Mouse (Mus musculus) forebrain, embryonic 16.5 days (tissue): ENCODE results near the gene Chst4. TPM values are rescaled to one million over a fixed set of nuclear protein-coding genes. Genes with fewer than 3 reads are reported as not detected.

Experiments used
- ATAC-seq: fragments of 200-750 bp; cut with Nextera tagmentation; 2 replicates; pipeline ENCODE4 v1.8.0; 2017; ENCODE audit warnings: mild to moderate bottlenecking, moderate library complexity
- H3K27ac ChIP-seq: fragments of 300-500 bp; sonication (generic); 2 replicates; pipeline ENCODE4 v1.5.1; 2014; ENCODE audit warnings: low read length, control low read depth
- H3K27me3 ChIP-seq: fragments of 300-500 bp; sonication (generic); replicated peaks from 2 replicates; pipeline ENCODE4 v1.6.1; 2014; ENCODE audit warnings: low read length; ENCODE audit not compliant: control insufficient read depth, insufficient read depth
- H3K36me3 ChIP-seq: fragments of 300-500 bp; sonication (generic); 2 replicates; pipeline ENCODE4 v1.6.1; 2014; ENCODE audit not compliant: control insufficient read depth, insufficient read depth
- H3K4me1 ChIP-seq: fragments of 300-500 bp; sonication (generic); replicated peaks from 2 replicates; pipeline ENCODE4 v1.6.1; 2014; ENCODE audit warnings: low read length; ENCODE audit not compliant: control insufficient read depth, insufficient read depth
- H3K4me2 ChIP-seq: fragments of 300-500 bp; sonication (generic); 2 replicates; pipeline ENCODE4 v1.6.1; 2014; ENCODE audit warnings: mild to moderate bottlenecking, low read length, control low read depth
- H3K4me3 ChIP-seq: fragments of 300-500 bp; sonication (generic); replicated peaks from 2 replicates; pipeline ENCODE4 v1.5.1; 2014; ENCODE audit warnings: mild to moderate bottlenecking, low read length, control low read depth
- H3K9ac ChIP-seq: fragments of 300-500 bp; sonication (generic); replicated peaks from 2 replicates; pipeline ENCODE4 v1.6.1; 2014; ENCODE audit warnings: low read depth, low read length, control low read depth
- H3K9me3 ChIP-seq: fragments of 300-500 bp; sonication (generic); 2 replicates; pipeline ENCODE4 v1.6.1; 2016; ENCODE audit warnings: low read length; ENCODE audit not compliant: control insufficient read depth
- WGBS: fragments of 180-500 bp; shearing (Covaris S2); extraction: QIAGEN DNeasy Blood & Tissue Kit; methylation state at CpG from one replicate; pipeline ENCODE4 v1.1.7; 2014; 5-methylcytosine and 5-hydroxymethylcytosine counted together
- polyA plus RNA-seq: library from polyadenylated mRNA; unstranded; fragments of >200 nt; fragmentation: Nextera tagmentation; extraction: Ambion mirVana; gene quantifications from 2 replicates; pipeline ENCODE4 v1.2.1, GENCODE M21; 2015

The Chst4 gene
- polyA plus RNA-seq, 1 experiment from 2014 or later: not detected

GRCm38 (mm10) chr8:110010868-110011267 is 28.7 kb downstream of the Chst4 start:
- no peak overlapping the region for H3K9ac ChIP-seq
- WGBS: 39% methylated on average over 5 of the region's 5 CpGs

GRCm38 (mm10) chr8:110008995-110009446 is 30.5 kb downstream of the Chst4 start:
- Histone ChIP-seq H3K4me1 (peaks cover 8% of the 10 kb centered on the region; the same call in 1 of the 2 replicates), H3K27ac (no peak overlapping the region), H3K27me3 (no peaks in the 10 kb centered on the region), H3K4me2 (no peak overlapping the region), H3K36me3 (no peaks in the 10 kb centered on the region), H3K9ac (no peak overlapping the region), H3K9me3 (no peaks in the 10 kb centered on the region), H3K4me3 (no peak overlapping the region)
- ATAC-seq: no peak
- 65% methylated on average over 8 of the region's 8 CpGs for WGBS

More at GRCm38 (mm10) chr8:110010868-110011267, 28.7 kb downstream of the Chst4 start:
- H3K4me2 ChIP-seq: no peak overlapping the region
- H3K4me3 ChIP-seq: no peak overlapping the region
- H3K36me3 ChIP-seq: no peaks in the 10 kb centered on the region
- no peak overlapping the region for H3K27ac ChIP-seq
- peaks cover 8% of the 10 kb centered on the region; the same call in 1 of the 2 replicates for H3K4me1 ChIP-seq
- no peaks in the 10 kb centered on the region for H3K27me3 ChIP-seq
- ATAC-seq: no peak
- H3K9me3 ChIP-seq: no peaks in the 10 kb centered on the region

- 85% methylated on average over 26 of the region's 26 CpGs for WGBS
These were observed 31.1 kb downstream of the Chst4 start for GRCm38 (mm10) chr8:110008228-110008994.

GRCm38 (mm10) chr8:110006312-110007023 is 33.1 kb downstream of the Chst4 start:
- peak overlapping the region; percentile 29; the same call in 1 of the 2 replicates for H3K27ac ChIP-seq
- no peaks in the 10 kb centered on the region for H3K27me3 ChIP-seq
- no peaks in the 10 kb centered on the region for H3K9me3 ChIP-seq
- ATAC-seq: peak; percentile 58
- H3K9ac ChIP-seq: no peak overlapping the region
- no peak overlapping the region for H3K4me2 ChIP-seq
- H3K36me3 ChIP-seq: no peaks in the 10 kb centered on the region
- H3K4me1 ChIP-seq: peaks cover 8% of the 10 kb centered on the region; the same call in 1 of the 2 replicates
- no peak overlapping the region for H3K4me3 ChIP-seq
- 57% methylated on average over 17 of the region's 17 CpGs for WGBS

More at GRCm38 (mm10) chr8:110008228-110008994, 31.1 kb downstream of the Chst4 start:
- H3K36me3 ChIP-seq: no peaks in the 10 kb centered on the region
- H3K27ac ChIP-seq: no peak overlapping the region
- no peaks in the 10 kb centered on the region for H3K9me3 ChIP-seq
- no peak overlapping the region for H3K9ac ChIP-seq
- no peak overlapping the region for H3K4me2 ChIP-seq
- H3K4me3 ChIP-seq: no peak overlapping the region
- H3K27me3 ChIP-seq: no peaks in the 10 kb centered on the region
- no peak for ATAC-seq
- H3K4me1 ChIP-seq: peaks cover 8% of the 10 kb centered on the region; the same call in 1 of the 2 replicates

GRCm38 (mm10) chr8:110004300-110004699 is 35.2 kb downstream of the Chst4 start:
- WGBS: 80% methylated on average over 5 of the region's 5 CpGs
- H3K36me3 ChIP-seq: no peaks in the 10 kb centered on the region
- no peaks in the 10 kb centered on the region for H3K9me3 ChIP-seq
- no peaks in the 10 kb centered on the region for H3K27me3 ChIP-seq
- no peak overlapping the region for H3K9ac ChIP-seq
- ATAC-seq: no peak
- H3K4me3 ChIP-seq: no peak overlapping the region
- H3K4me1 ChIP-seq: peaks cover 8% of the 10 kb centered on the region; the same call in 1 of the 2 replicates
- no peak overlapping the region for H3K4me2 ChIP-seq
- no peak overlapping the region for H3K27ac ChIP-seq

- Histone ChIP-seq H3K27ac (no peak overlapping the region), H3K36me3 (no peaks in the 10 kb centered on the region), H3K4me1 (peaks cover 8% of the 10 kb centered on the region; the same call in 1 of the 2 replicates), H3K4me3 (no peak overlapping the region), H3K9me3 (no peaks in the 10 kb centered on the region), H3K27me3 (no peaks in the 10 kb centered on the region), H3K9ac (no peak overlapping the region), H3K4me2 (no peak overlapping the region)
- WGBS: 37% methylated on average over 9 of the region's 9 CpGs
- ATAC-seq: no peak
These were observed 36.6 kb downstream of the Chst4 start for GRCm38 (mm10) chr8:110002953-110003352.

- Histone ChIP-seq H3K4me2 (no peak overlapping the region), H3K9me3 (no peaks in the 10 kb centered on the region), H3K27me3 (no peaks in the 10 kb centered on the region), H3K4me1 (no peaks in the 10 kb centered on the region), H3K36me3 (no peaks in the 10 kb centered on the region), H3K27ac (no peak overlapping the region), H3K4me3 (no peak overlapping the region), H3K9ac (no peak overlapping the region)
- 88% methylated on average over 10 of the region's 10 CpGs for WGBS
- ATAC-seq: no peak
These were observed 39.6 kb downstream of the Chst4 start for GRCm38 (mm10) chr8:109999974-110000373.

GRCm38 (mm10) chr8:109998066-109998465 is 41.5 kb downstream of the Chst4 start:
- no peak for ATAC-seq
- 73% methylated on average over 7 of the region's 7 CpGs for WGBS
- H3K9ac ChIP-seq: no peak overlapping the region
- H3K4me1 ChIP-seq: no peaks in the 10 kb centered on the region
- no peak overlapping the region for H3K27ac ChIP-seq
- H3K27me3 ChIP-seq: no peaks in the 10 kb centered on the region; the same call in 1 of the 2 replicates
- H3K36me3 ChIP-seq: no peaks in the 10 kb centered on the region
- no peak overlapping the region for H3K4me3 ChIP-seq
- H3K9me3 ChIP-seq: no peaks in the 10 kb centered on the region
- H3K4me2 ChIP-seq: no peak overlapping the region

GRCm38 (mm10) chr8:109997381-109997780 is 42.2 kb downstream of the Chst4 start:
- Histone ChIP-seq H3K4me3 (no peak overlapping the region), H3K4me1 (no peaks in the 10 kb centered on the region), H3K4me2 (no peak overlapping the region), H3K27ac (no peak overlapping the region), H3K9me3 (no peaks in the 10 kb centered on the region), H3K27me3 (no peaks in the 10 kb centered on the region; the same call in 1 of the 2 replicates), H3K9ac (no peak overlapping the region), H3K36me3 (no peaks in the 10 kb centered on the region)
- 73% methylated on average over 9 of the region's 9 CpGs for WGBS
- ATAC-seq: no peak
